Mouse (Mus musculus) cerebellum, postnatal 36 days (tissue): Measurements from ENCODE around the gene Ctrl.

Source experiments
- DNase-seq, 2 experiments: peaks; one replicate each; pipeline ENCODE4 v3.0.0; 2021 to 2022; ENCODE audit warnings: mixed read lengths in 2 of 2

Ctrl gene

DNA sequence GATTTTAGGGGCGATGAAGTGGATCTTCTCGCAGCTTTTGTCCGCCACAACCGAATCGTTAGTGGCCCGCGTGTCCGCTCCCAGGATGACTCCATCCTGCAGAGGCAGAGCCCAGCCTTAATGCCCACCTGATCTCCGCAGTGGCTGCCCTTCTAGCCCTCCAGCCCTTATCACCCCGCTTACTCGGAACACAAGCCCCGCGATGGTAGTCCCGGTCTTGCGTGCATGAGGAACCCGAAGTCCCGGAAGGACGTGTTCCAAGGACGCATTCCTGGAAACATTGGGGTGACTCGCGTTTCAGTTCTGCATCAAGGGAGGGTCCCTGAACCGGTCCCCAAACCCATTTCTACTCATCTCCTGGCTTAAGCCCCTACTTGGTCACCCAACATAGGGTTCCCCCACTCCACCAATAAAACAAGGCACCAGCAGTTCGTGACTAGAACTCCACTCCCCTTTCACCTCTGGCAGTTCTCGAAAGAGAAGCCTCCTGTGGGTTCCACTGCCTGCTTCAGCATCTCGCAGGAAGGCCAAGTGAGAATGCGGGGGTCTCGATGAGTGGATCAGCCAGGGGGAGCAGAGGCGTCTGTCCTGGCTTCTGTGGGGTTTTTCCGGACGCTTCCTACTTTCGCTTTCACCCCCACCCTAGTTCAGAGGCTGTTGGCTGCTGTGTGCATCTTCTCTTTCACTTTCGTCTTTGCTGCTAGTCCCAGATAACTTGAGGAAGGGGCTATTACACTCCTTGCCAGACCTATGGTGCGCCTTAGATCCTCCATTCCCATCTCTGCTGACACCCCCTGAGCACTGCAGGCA, 4.0 kb upstream of the Ctrl start:
- peak; percentile 37 to 48 for DNase-seq

- peak; percentile 84 to 87 for DNase-seq
Measured at GRCm38 (mm10) chr8:105936866-105937475, 3.3 kb upstream of the Ctrl start.

- no peak for DNase-seq
Measured at GRCm38 (mm10) chr8:105935863-105936603, 2.4 kb upstream of the Ctrl start.

GRCm38 (mm10) chr8:105935105-105935504, 1.4 kb upstream of the Ctrl start:
- DNase-seq: no peak

DNA sequence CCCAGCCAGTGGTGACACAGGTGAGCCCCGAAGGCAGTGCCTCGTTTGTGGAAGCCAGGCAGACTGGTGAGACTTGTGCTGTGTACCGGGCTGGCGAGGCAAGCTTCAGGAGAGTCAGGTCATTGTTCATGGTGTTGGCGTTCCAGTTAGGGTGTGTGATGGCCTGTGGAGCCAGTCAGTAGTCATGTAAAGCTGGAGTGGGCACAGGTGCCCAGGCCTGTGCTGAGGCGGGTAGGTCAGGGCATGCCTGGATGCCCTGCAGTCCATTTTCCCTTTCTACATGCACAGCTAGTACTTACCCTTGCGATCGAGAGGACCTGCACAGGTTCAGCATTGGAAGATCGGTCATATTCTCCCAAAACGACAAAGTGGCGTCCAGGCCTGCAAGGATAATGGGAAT, 1.1 kb downstream of the Ctrl start:
- DNase-seq: no peak

DNA sequence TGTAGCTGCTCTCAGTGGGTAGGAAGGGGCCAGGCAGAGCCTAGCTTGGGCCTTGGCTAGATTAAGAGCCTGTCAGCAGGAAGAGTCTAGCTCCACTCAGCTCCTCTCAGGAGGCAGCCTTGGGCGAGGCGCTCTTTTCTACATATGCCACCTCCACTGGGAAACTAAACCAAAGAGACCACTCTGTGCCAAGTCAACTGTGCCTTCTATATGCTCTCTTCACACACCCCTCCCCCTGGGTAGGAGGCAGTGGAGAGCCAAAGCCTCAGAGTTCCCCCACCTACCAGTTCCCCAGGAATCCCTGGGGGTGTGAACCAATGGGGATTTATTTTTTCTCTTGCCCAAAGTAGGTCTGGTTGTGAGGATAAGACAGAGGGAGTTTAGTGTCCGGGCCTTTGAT, 2.4 kb downstream of the Ctrl start:
- no peak for DNase-seq

DNA sequence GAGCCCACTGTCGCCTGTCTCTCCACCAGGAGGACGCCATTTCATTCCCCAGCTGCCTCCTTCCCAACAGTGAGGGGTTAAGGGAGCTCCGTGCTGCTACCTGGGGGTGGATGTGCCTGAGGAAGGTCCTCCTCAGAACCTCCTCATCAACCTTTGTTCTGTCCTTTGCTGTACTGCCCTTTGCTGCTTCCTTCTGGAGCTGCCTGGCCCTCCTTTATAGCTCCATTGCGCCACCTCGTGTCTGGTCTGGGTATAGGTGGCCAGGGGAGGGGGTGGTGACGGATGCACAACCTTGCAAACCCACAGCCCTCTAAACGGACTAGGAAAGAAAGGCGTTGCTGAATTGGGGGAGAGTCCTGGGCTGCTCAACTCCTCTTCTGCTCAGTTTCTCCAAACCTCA, 3.1 kb downstream of the Ctrl start:
- peak; percentile 84 to 85 for DNase-seq

DNA sequence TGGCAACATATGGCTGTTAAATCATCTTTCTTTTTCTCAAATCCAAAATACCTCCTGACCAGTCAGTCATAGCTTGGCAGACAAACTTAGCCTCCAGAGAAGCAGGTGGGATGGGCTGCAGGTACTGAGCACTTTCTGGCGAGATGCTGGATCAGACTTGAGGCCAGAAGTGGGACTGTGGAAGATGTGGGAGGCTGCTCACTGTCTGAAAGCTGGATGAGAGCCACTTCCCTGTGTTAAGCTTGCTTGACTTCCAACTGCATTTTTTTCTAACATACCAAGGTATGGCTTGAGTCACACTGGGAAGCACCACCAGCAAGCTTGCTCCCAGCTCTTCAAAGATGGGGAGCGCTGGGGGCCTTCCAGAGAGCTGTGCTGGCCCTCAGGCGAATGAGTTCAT, 8.5 kb downstream of the Ctrl start:
- DNase-seq: no peak

- no peak for DNase-seq
Measured at GRCm38 (mm10) chr8:105919390-105919789, 14.3 kb downstream of the Ctrl start.

DNA sequence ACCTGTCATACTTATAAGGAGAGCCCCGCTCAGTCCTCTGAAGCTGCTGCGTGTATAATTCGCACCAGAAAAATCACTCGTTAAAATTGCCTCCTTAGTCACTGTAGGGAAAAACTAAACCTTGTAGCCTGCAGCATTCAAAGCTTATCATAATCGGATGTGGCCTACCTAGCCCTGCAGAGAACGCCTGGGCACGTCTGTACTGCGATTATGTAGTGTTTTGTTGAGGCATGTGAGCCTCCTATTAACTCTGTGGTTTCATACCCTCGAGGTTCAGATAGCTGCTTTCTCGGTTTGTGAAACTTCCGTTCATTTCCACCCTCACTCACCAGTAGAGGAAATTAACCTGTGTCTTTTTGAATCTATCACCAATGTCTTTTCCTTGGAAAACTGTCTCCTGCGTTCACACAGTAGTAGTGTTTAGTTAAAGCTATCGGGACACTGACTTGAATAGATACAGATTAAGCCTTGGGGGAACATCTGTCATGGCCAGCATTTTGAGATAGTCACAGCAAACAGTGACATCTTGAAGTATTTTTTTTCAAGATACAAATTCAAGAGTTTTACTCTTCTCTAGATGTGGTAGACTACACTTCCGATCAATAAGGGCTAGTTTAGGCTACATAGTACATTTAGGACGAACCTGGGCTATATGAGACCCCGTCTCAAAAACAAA, 32.6 kb downstream of the Ctrl start:
- no peak for DNase-seq

DNA sequence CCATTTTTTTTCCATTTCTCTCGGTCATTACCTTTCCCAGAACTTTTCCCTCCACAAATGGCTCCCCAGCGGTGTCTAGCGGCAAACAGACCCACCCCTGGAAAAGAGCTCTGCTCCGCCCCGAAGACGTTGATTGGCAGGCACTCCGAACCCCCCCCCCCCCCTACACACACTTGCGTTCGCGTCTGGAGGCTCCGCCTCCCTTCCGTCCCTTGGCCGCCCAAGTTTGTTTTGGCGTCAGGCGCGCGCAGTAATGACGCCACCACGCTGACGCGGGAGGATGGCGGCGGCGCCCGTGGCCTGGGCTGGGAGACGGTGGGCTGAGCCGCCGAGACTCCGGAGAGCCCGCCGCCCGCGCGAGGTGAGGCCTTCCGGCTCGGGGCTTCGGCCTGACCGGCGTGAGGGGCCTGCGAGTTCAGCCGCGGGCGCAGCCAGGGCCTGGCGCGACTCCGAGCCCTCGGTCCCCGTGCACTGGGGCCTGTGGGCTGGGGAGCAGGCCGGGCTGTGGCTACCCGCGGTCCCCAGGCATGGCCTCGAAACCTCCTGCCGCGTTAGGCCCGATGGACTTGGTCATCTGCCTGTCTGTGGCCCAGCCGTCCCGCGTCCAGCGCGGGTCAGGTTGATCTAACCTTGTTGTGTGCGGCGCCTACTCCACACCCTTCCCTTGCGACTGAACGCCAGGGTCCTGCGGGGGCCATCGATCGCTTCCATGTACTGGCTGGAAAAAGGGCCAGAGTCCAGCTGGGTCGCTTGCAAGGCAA, 33.3 kb downstream of the Ctrl start, which contains the start of gene Pskh1:
TSS of gene Pskh1 (plus strand) at position 262 of the 761 bp plus-strand sequence.
- DNase-seq: peak; percentile 91

DNA sequence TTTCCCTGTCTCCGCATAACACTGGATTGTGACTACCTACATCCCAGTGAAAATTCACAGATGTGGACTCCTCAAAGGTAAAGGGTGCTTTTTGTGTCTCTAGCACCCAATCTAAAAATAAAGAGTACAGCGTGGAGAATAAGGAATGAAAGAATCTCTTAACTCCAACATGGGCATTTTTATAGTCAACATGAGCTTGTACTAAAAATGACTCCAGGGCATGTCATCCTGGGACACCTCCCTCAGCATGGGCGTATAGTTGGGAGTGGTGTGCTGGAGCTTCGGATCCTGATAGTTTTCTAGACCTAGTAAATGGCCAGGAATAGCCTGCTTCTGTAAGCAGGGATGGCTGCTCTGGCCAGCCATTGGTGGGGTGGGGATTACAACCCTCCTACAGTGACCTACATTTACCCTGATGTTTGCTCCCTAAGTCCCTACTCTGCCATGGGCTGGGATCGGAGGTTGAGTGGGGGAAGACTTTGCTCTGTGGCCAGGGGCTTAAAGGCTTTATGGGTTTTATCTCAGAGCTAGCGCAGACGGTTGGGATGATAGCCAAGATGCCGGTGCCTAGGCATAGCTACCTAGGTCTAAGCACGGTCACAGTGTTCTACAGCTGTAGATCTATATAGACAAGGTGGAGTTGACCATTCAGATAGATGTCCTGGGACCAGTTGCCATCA, 35.7 kb downstream of the Ctrl start:
- DNase-seq: no peak

GRCm38 (mm10) chr8:105893339-105893738, 40.3 kb downstream of the Ctrl start, which contains the start of gene Nrn1l:
Gene Nrn1l, plus strand, starts transcription at chr8:105893567.
- DNase-seq: peak in 1 of 2 experiments; percentile 36

DNA sequence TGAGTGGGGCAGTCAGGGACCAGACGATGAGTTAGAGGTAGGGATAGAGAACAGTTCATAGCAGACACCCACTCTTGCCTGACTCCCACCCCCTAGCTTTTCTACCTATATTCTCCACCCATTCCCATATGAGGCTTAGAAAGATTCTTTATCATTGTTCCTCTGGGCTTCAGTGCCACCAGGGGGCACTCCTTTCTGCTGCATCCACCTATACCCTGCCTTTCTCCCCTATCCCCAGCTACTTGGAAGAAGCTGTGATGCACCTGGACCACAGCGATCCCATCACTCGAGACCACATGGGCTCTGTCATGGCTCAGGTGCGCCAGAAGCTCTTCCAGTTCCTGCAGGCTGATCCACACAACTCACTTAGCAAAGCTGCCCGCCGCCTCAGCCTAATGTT, 41.2 kb downstream of the Ctrl start:
- no peak for DNase-seq

DNA sequence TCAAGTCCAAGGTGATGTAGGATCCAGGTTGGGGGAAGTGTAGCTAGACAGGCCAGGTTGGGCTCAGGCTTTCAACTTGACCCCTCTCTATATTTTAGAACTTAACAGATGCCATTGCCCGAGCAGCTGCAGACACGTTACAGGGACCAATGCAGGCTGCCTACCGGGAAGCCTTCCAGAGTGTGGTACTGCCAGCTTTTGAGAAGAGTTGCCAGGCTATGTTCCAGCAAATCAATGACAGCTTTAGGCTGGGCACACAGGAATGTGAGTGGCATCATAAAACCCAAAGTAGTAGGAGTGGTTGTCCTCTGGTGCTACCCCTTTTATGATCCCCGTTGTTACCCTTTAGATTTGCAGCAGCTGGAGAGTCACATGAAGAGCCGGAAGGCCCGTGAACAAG, 42.8 kb downstream of the Ctrl start:
- DNase-seq: no peak

GRCm38 (mm10) chr8:105889756-105890465, 43.8 kb downstream of the Ctrl start:
- no peak for DNase-seq
